Mouse (Mus musculus): Measurements from ENCODE around the gene Dlgap5. TPM values are rescaled to one million over a fixed set of nuclear protein-coding genes. Genes with fewer than 3 reads are reported as not detected.
A peak's percentile ranks its signal among the peaks of the same experiment; 100 is the strongest.

The Dlgap5 gene
- polyA plus RNA-seq, 1 experiment = 76.7 TPM

GRCm38 (mm10) chr14:47386125-47386524 lies 32.1 kb downstream of the Dlgap5 start:
- Histone ChIP-seq H3K27ac (ENCODE audit: control insufficient read depth, insufficient read depth, low read depth, low read length, poor library complexity) (no peak overlapping the region), H3K4me1 (ENCODE audit: control insufficient read depth, insufficient read depth, low read length) (no peaks in the 10 kb centered on the region), H3K4me3 (replicated peaks; ENCODE audit: control insufficient read depth, low read depth, low read length) (no peak overlapping the region)
- TF ChIP-seq CTCF (IDR thresholded peaks at IDR 0.05; ENCODE audit: control insufficient read depth, insufficient read depth, low read length) (no peak), POLR2A (IDR thresholded peaks at IDR 0.05; ENCODE audit: borderline replicate concordance, control insufficient read depth, low read depth, low read length) (no peak)
- WGBS = 87% methylated on average over 11 of the region's 11 CpGs

GRCm38 (mm10) chr14:47384653-47385052 lies 33.6 kb downstream of the Dlgap5 start:
- 94% methylated on average over 10 of the region's 10 CpGs for WGBS

DNA sequence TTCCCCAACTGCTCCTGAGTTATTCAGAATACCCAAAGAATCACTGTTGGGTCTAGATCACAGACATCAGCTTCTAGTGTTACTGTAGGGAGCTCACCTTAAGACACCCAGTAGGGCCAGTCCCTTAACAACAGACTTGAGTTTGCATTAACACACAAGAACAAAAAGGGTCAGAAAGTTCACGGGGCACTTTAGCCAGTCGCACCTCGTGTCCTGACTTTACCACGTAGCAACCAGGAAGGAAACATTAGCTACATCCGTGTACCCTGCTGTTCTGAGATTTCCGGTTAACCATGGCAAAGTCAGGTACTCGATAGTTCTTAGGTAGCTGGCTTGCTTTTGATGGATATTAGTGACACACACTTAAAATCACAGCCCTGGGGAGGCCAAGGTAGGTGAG lies 34.3 kb downstream of the Dlgap5 start:
- no peak overlapping the region for H3K27ac ChIP-seq (ENCODE audit: control insufficient read depth, insufficient read depth, low read depth, low read length, poor library complexity)
- 69% methylated on average over 7 of the region's 7 CpGs for WGBS
- H3K4me1 ChIP-seq (ENCODE audit: control insufficient read depth, insufficient read depth, low read length) = no peaks in the 10 kb centered on the region; the same call in 1 of the 2 replicates
- TF ChIP-seq CTCF (IDR thresholded peaks at IDR 0.05; ENCODE audit: control insufficient read depth, insufficient read depth, low read length) (no peak), POLR2A (IDR thresholded peaks at IDR 0.05; ENCODE audit: borderline replicate concordance, control insufficient read depth, low read depth, low read length) (no peak)
- no peak overlapping the region for H3K4me3 ChIP-seq (replicated peaks; ENCODE audit: control insufficient read depth, low read depth, low read length)

More at GRCm38 (mm10) chr14:47384653-47385052, 33.6 kb downstream of the Dlgap5 start:
- no peaks in the 10 kb centered on the region for H3K4me1 ChIP-seq (ENCODE audit: control insufficient read depth, insufficient read depth, low read length)
- H3K27ac ChIP-seq (ENCODE audit: control insufficient read depth, insufficient read depth, low read depth, low read length, poor library complexity) = no peak overlapping the region
- TF ChIP-seq CTCF (IDR thresholded peaks at IDR 0.05; ENCODE audit: control insufficient read depth, insufficient read depth, low read length) (no peak), POLR2A (IDR thresholded peaks at IDR 0.05; ENCODE audit: borderline replicate concordance, control insufficient read depth, low read depth, low read length) (no peak)
- no peak overlapping the region for H3K4me3 ChIP-seq (replicated peaks; ENCODE audit: control insufficient read depth, low read depth, low read length)

DNA sequence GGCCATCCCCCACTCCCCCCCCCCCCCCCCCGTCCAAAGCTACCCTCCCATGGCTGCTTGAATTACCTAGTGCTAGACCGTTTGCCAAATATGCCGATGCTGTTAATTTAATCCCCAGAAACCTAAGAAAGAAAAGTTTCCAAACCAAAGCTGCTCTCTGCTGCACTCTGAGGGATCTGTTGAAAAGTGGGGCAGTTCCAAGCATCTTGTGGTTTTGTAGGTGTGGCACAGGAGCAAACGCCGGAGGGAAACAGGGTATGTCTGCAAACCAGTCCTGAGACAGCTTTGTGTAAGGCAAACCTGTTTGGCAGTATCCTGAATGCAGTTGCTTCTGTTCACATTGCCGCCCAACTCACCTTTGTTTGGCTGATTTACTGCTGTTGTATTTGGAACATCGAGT lies 39.9 kb downstream of the Dlgap5 start:
- TF ChIP-seq CTCF (IDR thresholded peaks at IDR 0.05; ENCODE audit: control insufficient read depth, insufficient read depth, low read length) (no peak), POLR2A (IDR thresholded peaks at IDR 0.05; ENCODE audit: borderline replicate concordance, control insufficient read depth, low read depth, low read length) (no peak)
- 79% methylated on average over 7 of the region's 7 CpGs for WGBS
- Histone ChIP-seq H3K27ac (ENCODE audit: control insufficient read depth, insufficient read depth, low read depth, low read length, poor library complexity) (no peak overlapping the region), H3K4me3 (replicated peaks; ENCODE audit: control insufficient read depth, low read depth, low read length) (no peak overlapping the region), H3K4me1 (ENCODE audit: control insufficient read depth, insufficient read depth, low read length) (peaks cover 2% of the 10 kb centered on the region)

GRCm38 (mm10) chr14:47376526-47376925 lies 41.7 kb downstream of the Dlgap5 start:
- WGBS = 29% methylated on average over 2 of the region's 2 CpGs
- H3K4me1 ChIP-seq (ENCODE audit: control insufficient read depth, insufficient read depth, low read length) = peaks cover 2% of the 10 kb centered on the region
- H3K4me3 ChIP-seq (replicated peaks; ENCODE audit: control insufficient read depth, low read depth, low read length) = no peak overlapping the region
- no peak for TF ChIP-seq POLR2A (IDR thresholded peaks at IDR 0.05; ENCODE audit: borderline replicate concordance, control insufficient read depth, low read depth, low read length)
- no peak for TF ChIP-seq CTCF (IDR thresholded peaks at IDR 0.05; ENCODE audit: control insufficient read depth, insufficient read depth, low read length)
- H3K27ac ChIP-seq (ENCODE audit: control insufficient read depth, insufficient read depth, low read depth, low read length, poor library complexity) = no peak overlapping the region

DNA sequence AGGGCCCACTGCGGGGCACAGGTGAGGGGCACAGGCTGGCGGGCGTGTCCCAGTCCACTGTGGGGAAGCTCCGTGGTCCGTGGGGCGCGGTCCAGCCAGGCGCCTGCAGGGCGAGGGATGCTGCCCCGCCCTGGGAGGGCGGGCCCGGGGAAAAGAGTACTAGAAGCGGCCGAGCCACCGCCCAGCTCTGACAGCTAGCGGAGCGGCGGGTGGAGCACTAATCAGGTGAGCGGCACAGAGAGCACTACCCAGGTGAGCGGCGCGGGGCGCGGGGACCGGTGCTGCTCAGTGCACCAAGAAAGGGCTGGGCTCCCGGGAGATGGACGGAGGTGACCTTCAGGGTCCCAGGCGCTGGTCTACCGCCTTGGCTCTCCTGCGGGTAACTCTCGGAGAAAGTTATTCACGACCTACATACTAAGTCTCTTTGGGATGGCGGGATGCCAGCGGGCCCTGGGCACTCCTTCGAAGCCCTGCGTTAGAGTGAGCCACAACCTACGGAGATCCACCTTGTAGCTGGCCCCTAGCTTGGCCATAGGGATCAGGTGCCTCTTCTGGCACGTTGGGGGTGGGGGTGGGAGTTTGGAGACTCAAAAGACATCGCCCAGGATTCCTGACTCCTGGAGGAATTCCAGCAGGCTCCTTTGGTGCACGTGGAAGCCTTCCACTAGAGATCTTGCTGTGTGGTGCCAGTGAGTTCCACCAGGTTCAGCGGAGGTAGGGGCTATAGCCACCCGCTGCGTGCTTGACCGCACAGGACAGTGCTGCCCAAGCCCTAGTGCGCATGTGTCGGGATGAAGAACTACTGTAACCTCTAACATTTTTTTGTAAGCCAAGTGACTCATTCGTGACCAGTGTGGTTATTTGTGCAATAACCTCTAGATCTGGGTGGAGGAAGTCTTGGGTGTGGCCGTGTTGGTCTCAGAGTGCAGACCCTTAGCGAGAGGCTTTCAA lies 44.2 kb downstream of the Dlgap5 start:
- WGBS = 5% methylated on average over 49 of the region's 49 CpGs
- peaks cover 2% of the 10 kb centered on the region for H3K4me1 ChIP-seq (ENCODE audit: control insufficient read depth, insufficient read depth, low read length)
- peak overlapping the region; percentile 72 for H3K4me3 ChIP-seq (replicated peaks; ENCODE audit: control insufficient read depth, low read depth, low read length)
- H3K27ac ChIP-seq (ENCODE audit: control insufficient read depth, insufficient read depth, low read depth, low read length, poor library complexity) = peak overlapping the region; percentile 86
- TF ChIP-seq POLR2A (IDR thresholded peaks at IDR 0.05; ENCODE audit: borderline replicate concordance, control insufficient read depth, low read depth, low read length) (peak; percentile 78; the same call in 1 of the 2 replicates), CTCF (IDR thresholded peaks at IDR 0.05; ENCODE audit: control insufficient read depth, insufficient read depth, low read length) (no peak)

GRCm38 (mm10) chr14:47371689-47372088 lies 46.5 kb downstream of the Dlgap5 start:
- TF ChIP-seq POLR2A (IDR thresholded peaks at IDR 0.05; ENCODE audit: borderline replicate concordance, control insufficient read depth, low read depth, low read length) (no peak), CTCF (IDR thresholded peaks at IDR 0.05; ENCODE audit: control insufficient read depth, insufficient read depth, low read length) (no peak)
- H3K27ac ChIP-seq (ENCODE audit: control insufficient read depth, insufficient read depth, low read depth, low read length, poor library complexity) = no peak overlapping the region
- 79% methylated on average over 6 of the region's 6 CpGs for WGBS

GRCm38 (mm10) chr14:47370790-47371189 lies 47.4 kb downstream of the Dlgap5 start:
- H3K4me1 ChIP-seq (ENCODE audit: control insufficient read depth, insufficient read depth, low read length) = peaks cover 4% of the 10 kb centered on the region
- no peak overlapping the region for H3K27ac ChIP-seq (ENCODE audit: control insufficient read depth, insufficient read depth, low read depth, low read length, poor library complexity)
- WGBS = 81% methylated on average over 3 of the region's 3 CpGs
- TF ChIP-seq POLR2A (IDR thresholded peaks at IDR 0.05; ENCODE audit: borderline replicate concordance, control insufficient read depth, low read depth, low read length) (no peak), CTCF (IDR thresholded peaks at IDR 0.05; ENCODE audit: control insufficient read depth, insufficient read depth, low read length) (no peak)
- H3K4me3 ChIP-seq (replicated peaks; ENCODE audit: control insufficient read depth, low read depth, low read length) = no peak overlapping the region

More at GRCm38 (mm10) chr14:47371689-47372088, 46.5 kb downstream of the Dlgap5 start:
- Histone ChIP-seq H3K4me1 (ENCODE audit: control insufficient read depth, insufficient read depth, low read length) (peaks cover 4% of the 10 kb centered on the region), H3K4me3 (replicated peaks; ENCODE audit: control insufficient read depth, low read depth, low read length) (no peak overlapping the region)

Measured in bone marrow, adult 2 months (tissue).